Mouse (Mus musculus) brain, embryonic 14.5 days (tissue): ENCODE data around the gene Fthl17a.

Experiments used
- CTCF ChIP-seq: fragments of 200-500 bp; IDR thresholded peaks from 2 replicates; pipeline ENCODE4 v1.5.1; 2012; ENCODE audit warnings: inconsistent platforms, mild to moderate bottlenecking, moderate library complexity, borderline replicate concordance; ENCODE audit not compliant: insufficient read depth, insufficient read length; ENCODE audit errors: extremely low read depth
- POLR2A ChIP-seq: fragments of 200-500 bp; IDR thresholded peaks from 2 replicates; pipeline ENCODE4 v1.6.1; 2012; ENCODE audit warnings: mild to moderate bottlenecking, inconsistent platforms, borderline replicate concordance; ENCODE audit not compliant: poor library complexity, insufficient read depth, insufficient read length, severe bottlenecking; ENCODE audit errors: extremely low read depth

DNA sequence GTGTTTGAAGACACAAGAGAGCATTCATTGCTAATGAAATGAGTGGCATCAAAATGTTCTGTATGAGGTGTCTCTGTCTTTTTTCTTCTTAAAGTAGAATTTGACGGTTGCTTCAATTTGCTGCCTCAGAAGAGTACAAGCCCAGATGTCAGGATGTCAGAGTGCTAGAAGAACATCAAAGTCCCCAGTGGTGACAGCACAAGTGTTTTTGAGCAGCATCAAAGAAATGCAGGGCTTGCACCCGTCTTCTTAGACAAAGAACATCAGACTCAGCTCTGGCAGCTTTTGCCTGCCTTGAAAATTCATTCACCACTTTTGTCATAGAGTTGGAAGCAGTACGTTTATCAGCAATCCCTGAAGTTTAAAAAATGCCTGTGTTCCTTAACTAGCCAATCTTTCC, 44.5 kb downstream of the Fthl17a start:
- TF ChIP-seq CTCF = no peak
- no peak for TF ChIP-seq POLR2A
